Mouse (Mus musculus) liver, embryonic 12.5 days (tissue): ENCODE measurements around the gene Parn. TPM values are rescaled to one million over a fixed set of nuclear protein-coding genes. Genes with fewer than 3 reads are reported as not detected.
A peak's percentile ranks its signal among the peaks of the same experiment; 100 is the strongest.

ENCODE experiments used
- ATAC-seq: fragments of 200-750 bp; cut with Nextera tagmentation; 2 replicates; pipeline ENCODE4 v1.8.0; 2017; ENCODE audit warnings: moderate number of reproducible peaks, mild to moderate bottlenecking, moderate library complexity
- H3K27ac ChIP-seq: fragments of 300-500 bp; sonication (generic); 2 replicates; pipeline ENCODE4 v1.5.1; 2016; ENCODE audit warnings: mild to moderate bottlenecking
- H3K27me3 ChIP-seq: fragments of 300-500 bp; sonication (generic); replicated peaks from 2 replicates; pipeline ENCODE4 v1.6.1; 2016; ENCODE audit warnings: mild to moderate bottlenecking, moderate library complexity
- H3K36me3 ChIP-seq: fragments of 300-500 bp; sonication (generic); 2 replicates; pipeline ENCODE4 v1.6.1; 2016; ENCODE audit warnings: mild to moderate bottlenecking, moderate library complexity
- H3K4me1 ChIP-seq: fragments of 300-500 bp; sonication (generic); 2 replicates; pipeline ENCODE4 v1.6.1; 2016
- H3K4me2 ChIP-seq: fragments of 300-500 bp; sonication (generic); 2 replicates; pipeline ENCODE4 v1.6.1; 2016; ENCODE audit warnings: mild to moderate bottlenecking, moderate library complexity
- H3K4me3 ChIP-seq: fragments of 300-500 bp; sonication (generic); 2 replicates; pipeline ENCODE4 v1.5.1; 2016; ENCODE audit warnings: mild to moderate bottlenecking, moderate library complexity
- H3K9ac ChIP-seq: fragments of 300-500 bp; sonication (generic); 2 replicates; pipeline ENCODE4 v1.6.1; 2016; ENCODE audit warnings: mild to moderate bottlenecking, moderate library complexity
- H3K9me3 ChIP-seq: fragments of 300-500 bp; sonication (generic); replicated peaks from 2 replicates; pipeline ENCODE4 v1.6.1; 2016; ENCODE audit warnings: mild to moderate bottlenecking, moderate library complexity
- WGBS: fragments of 180-500 bp; shearing (Covaris S2); methylation state at CpG from one replicate; pipeline ENCODE4 v1.1.7; 2016; ENCODE audit not compliant: insufficient replicate concordance; 5-methylcytosine and 5-hydroxymethylcytosine counted together
- polyA plus RNA-seq: library from polyadenylated mRNA; unstranded; fragments of >200 nt; fragmentation: Nextera tagmentation; extraction: Ambion mirVana; gene quantifications from 2 replicates; pipeline ENCODE4 v1.2.1, GENCODE M21; 2016

Parn gene
- polyA plus RNA-seq, 1 experiment from 2014 or later: 28.1 TPM

DNA sequence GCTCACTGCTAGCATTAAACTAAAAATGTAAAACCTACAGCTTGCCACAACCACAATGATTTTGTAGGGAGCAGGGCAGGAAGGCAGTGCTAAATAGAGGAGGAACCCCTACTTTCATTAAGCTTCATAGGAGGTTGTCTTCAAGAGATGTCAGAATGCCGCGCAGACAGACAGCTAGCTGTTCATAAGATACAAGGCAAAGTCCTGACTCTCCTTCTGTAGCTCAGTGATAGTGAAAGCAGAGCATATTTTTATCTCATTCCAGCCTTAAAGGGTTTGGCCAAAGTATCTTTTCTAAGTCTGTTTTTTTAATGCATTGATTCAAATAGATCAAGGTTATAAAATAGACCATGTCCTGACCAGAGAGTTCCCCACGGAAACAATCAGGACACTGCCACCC is 47.8 kb downstream of the Parn start:
- Histone ChIP-seq H3K9me3 (no peaks in the 10 kb centered on the region), H3K36me3 (peaks cover 51% of the 10 kb centered on the region), H3K4me2 (no peak overlapping the region), H3K27me3 (no peaks in the 10 kb centered on the region), H3K4me1 (peaks cover 25% of the 10 kb centered on the region), H3K9ac (no peak overlapping the region), H3K4me3 (no peak overlapping the region), H3K27ac (no peak overlapping the region)
- WGBS: 62% methylated on average over 3 of the region's 3 CpGs
- 0 out of 2 replicates have a peak, but pooled peaks have one; percentile 26 for ATAC-seq

- Histone ChIP-seq H3K4me3 (no peak overlapping the region), H3K9me3 (no peaks in the 10 kb centered on the region), H3K36me3 (peaks cover 31% of the 10 kb centered on the region), H3K27ac (no peak overlapping the region), H3K4me1 (peaks cover 9% of the 10 kb centered on the region), H3K9ac (no peak overlapping the region), H3K4me2 (no peak overlapping the region), H3K27me3 (no peaks in the 10 kb centered on the region)
- 76% methylated on average over 5 of the region's 5 CpGs for WGBS
- no peak for ATAC-seq
These were observed 52.7 kb downstream of the Parn start for GRCm38 (mm10) chr16:13615276-13615675.

DNA sequence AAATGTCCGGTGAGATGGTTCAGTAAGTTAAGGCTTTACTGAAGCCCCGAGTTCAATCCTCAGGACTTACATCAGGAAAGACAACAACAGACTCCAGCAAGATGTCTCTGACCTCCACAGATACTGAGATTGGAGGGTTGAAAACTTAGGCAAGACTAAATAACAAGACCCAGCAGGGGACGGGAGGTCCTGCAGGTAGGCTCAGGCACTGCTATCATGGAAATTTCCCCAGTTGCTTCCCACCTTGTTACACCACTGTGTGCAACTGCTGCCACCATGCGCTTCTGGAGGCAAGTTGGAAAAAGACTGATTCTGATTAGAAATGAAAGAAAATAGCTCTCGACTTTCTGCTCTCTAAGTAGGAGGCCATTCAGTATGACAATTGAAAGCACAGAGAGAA is 55.4 kb downstream of the Parn start:
- H3K4me1 ChIP-seq: no peaks in the 10 kb centered on the region
- H3K27ac ChIP-seq: no peak overlapping the region
- no peak overlapping the region for H3K4me3 ChIP-seq
- no peaks in the 10 kb centered on the region for H3K9me3 ChIP-seq
- peaks cover 25% of the 10 kb centered on the region for H3K36me3 ChIP-seq
- no peak for ATAC-seq
- H3K4me2 ChIP-seq: no peak overlapping the region
- H3K27me3 ChIP-seq: no peaks in the 10 kb centered on the region
- H3K9ac ChIP-seq: no peak overlapping the region
- WGBS: 77% methylated on average over 5 of the region's 5 CpGs

DNA sequence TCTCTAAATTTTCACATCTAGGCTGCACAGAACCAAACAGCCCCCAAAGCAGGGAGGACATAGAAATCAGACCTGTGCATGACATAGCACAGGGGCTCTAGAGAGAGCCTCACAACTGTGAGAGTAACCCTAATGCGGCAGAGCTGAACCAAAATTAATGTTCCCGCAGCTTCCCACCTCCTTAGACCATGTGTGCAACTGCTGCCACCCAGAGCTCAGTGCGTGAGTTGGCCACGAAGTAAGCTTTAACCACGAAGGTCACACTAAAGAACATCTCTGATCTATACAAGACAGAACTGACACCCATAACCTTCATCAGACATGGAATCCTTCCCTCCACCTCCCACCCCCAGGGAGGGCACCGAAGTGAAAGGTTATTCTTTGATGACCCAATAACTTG is 55.9 kb downstream of the Parn start:
- no peak overlapping the region for H3K4me3 ChIP-seq
- no peak overlapping the region for H3K9ac ChIP-seq
- H3K27ac ChIP-seq: no peak overlapping the region
- no peaks in the 10 kb centered on the region for H3K9me3 ChIP-seq
- ATAC-seq: no peak
- no peaks in the 10 kb centered on the region for H3K4me1 ChIP-seq
- H3K4me2 ChIP-seq: no peak overlapping the region
- WGBS: 71% methylated on average over 6 of the region's 6 CpGs
- H3K36me3 ChIP-seq: peaks cover 21% of the 10 kb centered on the region
- no peaks in the 10 kb centered on the region for H3K27me3 ChIP-seq

GRCm38 (mm10) chr16:13611399-13611798 is 56.6 kb downstream of the Parn start:
- H3K4me3 ChIP-seq: no peak overlapping the region
- H3K9me3 ChIP-seq: no peaks in the 10 kb centered on the region
- H3K36me3 ChIP-seq: peaks cover 17% of the 10 kb centered on the region
- ATAC-seq: no peak
- H3K27ac ChIP-seq: no peak overlapping the region
- H3K27me3 ChIP-seq: no peaks in the 10 kb centered on the region
- no peak overlapping the region for H3K9ac ChIP-seq
- no peaks in the 10 kb centered on the region for H3K4me1 ChIP-seq
- no peak overlapping the region for H3K4me2 ChIP-seq

- Histone ChIP-seq H3K4me2 (no peak overlapping the region), H3K4me3 (no peak overlapping the region), H3K27me3 (no peaks in the 10 kb centered on the region), H3K9ac (no peak overlapping the region), H3K4me1 (no peaks in the 10 kb centered on the region), H3K9me3 (no peaks in the 10 kb centered on the region), H3K36me3 (peaks cover 17% of the 10 kb centered on the region), H3K27ac (no peak overlapping the region)
- no peak for ATAC-seq
- 70% methylated on average over 5 of the region's 5 CpGs for WGBS
These were observed 57.0 kb downstream of the Parn start for GRCm38 (mm10) chr16:13610951-13611381.

- H3K27ac ChIP-seq: no peak overlapping the region
- H3K27me3 ChIP-seq: no peaks in the 10 kb centered on the region
- H3K9me3 ChIP-seq: no peaks in the 10 kb centered on the region
- no peak overlapping the region for H3K9ac ChIP-seq
- H3K36me3 ChIP-seq: peaks cover 28% of the 10 kb centered on the region
- 83% methylated on average over 1 of the region's 1 CpGs for WGBS
- ATAC-seq: no peak
- H3K4me1 ChIP-seq: no peaks in the 10 kb centered on the region
- no peak overlapping the region for H3K4me2 ChIP-seq
- H3K4me3 ChIP-seq: no peak overlapping the region
These were observed 59.3 kb downstream of the Parn start for GRCm38 (mm10) chr16:13608705-13609085.

GRCm38 (mm10) chr16:13607987-13608704 is 59.8 kb downstream of the Parn start:
- no peak for ATAC-seq
- Histone ChIP-seq H3K4me2 (no peak overlapping the region), H3K9me3 (no peaks in the 10 kb centered on the region), H3K27ac (no peak overlapping the region), H3K9ac (no peak overlapping the region), H3K4me1 (no peaks in the 10 kb centered on the region), H3K27me3 (no peaks in the 10 kb centered on the region), H3K36me3 (peaks cover 28% of the 10 kb centered on the region), H3K4me3 (no peak overlapping the region)
- WGBS: 86% methylated on average over 4 of the region's 4 CpGs

DNA sequence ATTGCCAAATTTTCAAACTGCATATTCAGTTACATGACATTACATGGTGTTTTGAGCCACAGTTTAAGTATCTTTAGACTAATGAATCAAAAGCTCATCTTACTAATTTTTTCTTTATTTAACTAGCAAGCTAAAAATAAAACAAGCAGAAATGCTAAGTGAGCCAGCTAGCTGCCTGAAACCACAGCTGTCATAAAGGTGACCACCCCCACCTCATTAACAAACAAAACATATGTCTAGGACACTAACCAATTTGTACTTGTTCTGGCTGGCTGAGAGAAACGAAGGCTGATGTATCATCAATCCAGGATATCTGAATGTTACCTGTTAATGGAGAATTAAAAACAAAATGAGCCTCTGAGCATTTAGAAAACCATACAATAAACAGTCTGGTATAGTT is 65.2 kb downstream of the Parn start:
- ATAC-seq: no peak
- no peak overlapping the region for H3K9ac ChIP-seq
- WGBS: 67% methylated on average over 1 of the region's 1 CpGs
- peaks cover 70% of the 10 kb centered on the region for H3K36me3 ChIP-seq
- H3K4me3 ChIP-seq: no peak overlapping the region
- no peaks in the 10 kb centered on the region for H3K27me3 ChIP-seq
- H3K4me1 ChIP-seq: no peaks in the 10 kb centered on the region
- no peak overlapping the region for H3K27ac ChIP-seq
- no peaks in the 10 kb centered on the region for H3K9me3 ChIP-seq
- H3K4me2 ChIP-seq: no peak overlapping the region

GRCm38 (mm10) chr16:13589049-13589408 is 78.9 kb downstream of the Parn start:
- Histone ChIP-seq H3K4me3 (no peak overlapping the region), H3K9ac (no peak overlapping the region), H3K27ac (no peak overlapping the region), H3K9me3 (no peaks in the 10 kb centered on the region), H3K4me2 (no peak overlapping the region), H3K36me3 (peaks cover 40% of the 10 kb centered on the region), H3K27me3 (no peaks in the 10 kb centered on the region), H3K4me1 (no peaks in the 10 kb centered on the region; the same call in 1 of the 2 replicates)
- no peak for ATAC-seq
- WGBS: 67% methylated on average over 2 of the region's 2 CpGs

DNA sequence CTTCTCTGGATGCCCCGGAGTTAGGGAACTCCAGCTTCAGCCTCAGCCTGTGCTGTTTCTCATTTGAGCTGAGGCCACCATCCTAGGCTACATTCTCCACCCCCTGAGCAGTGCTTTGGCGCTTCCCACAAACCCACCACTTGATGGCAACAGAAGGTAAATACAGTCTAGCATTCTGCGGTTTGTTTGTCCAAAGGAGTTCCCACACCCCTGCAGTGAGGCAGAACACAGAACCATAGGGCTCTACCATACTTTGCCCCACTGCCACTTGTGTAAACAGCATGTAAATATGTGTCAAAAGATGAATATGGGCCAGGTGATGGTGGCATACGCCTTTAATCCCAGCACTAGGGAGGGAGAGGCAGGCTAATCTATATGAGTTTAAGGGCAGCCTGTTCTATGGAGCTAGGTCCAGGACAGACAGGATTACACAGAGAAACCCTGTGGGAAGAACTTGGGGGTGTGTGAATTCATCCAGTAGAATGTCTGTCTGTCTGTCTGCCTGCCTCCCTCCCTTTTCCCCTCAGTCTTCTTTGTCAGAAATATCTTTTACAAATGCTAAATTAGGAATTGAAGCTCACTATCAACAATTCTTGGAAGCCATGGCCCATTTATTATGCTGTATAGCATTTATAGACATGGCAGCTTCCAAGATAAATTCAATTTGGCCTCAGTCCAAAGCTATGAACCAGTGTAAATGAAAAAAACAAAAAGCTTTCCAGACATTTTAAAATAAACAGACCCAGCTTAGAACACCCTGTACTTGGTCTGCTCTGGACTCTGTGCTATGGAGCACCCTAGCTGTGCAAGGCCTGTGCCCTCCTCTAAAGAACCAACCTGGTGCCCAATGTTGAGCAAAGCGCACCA is 79.6 kb downstream of the Parn start:
- ATAC-seq: no peak
- WGBS: 72% methylated on average over 5 of the region's 5 CpGs
- Histone ChIP-seq H3K27ac (no peak overlapping the region), H3K27me3 (no peaks in the 10 kb centered on the region), H3K4me3 (no peak overlapping the region), H3K9ac (no peak overlapping the region), H3K4me2 (no peak overlapping the region), H3K9me3 (no peaks in the 10 kb centered on the region), H3K36me3 (peaks cover 40% of the 10 kb centered on the region), H3K4me1 (no peaks in the 10 kb centered on the region; the same call in 1 of the 2 replicates)

- 71% methylated on average over 9 of the region's 9 CpGs for WGBS
- no peaks in the 10 kb centered on the region for H3K9me3 ChIP-seq
- no peak overlapping the region for H3K4me3 ChIP-seq
- no peak overlapping the region for H3K27ac ChIP-seq
- H3K4me1 ChIP-seq: no peaks in the 10 kb centered on the region; the same call in 1 of the 2 replicates
- H3K9ac ChIP-seq: no peak overlapping the region
- peaks cover 22% of the 10 kb centered on the region; the same call in 1 of the 2 replicates for H3K36me3 ChIP-seq
- no peaks in the 10 kb centered on the region for H3K27me3 ChIP-seq
- ATAC-seq: no peak
- no peak overlapping the region for H3K4me2 ChIP-seq
These were observed 82.7 kb downstream of the Parn start for GRCm38 (mm10) chr16:13585234-13585633.
